Mouse (Mus musculus) cerebellum, adult 2 months (tissue): Measurements from ENCODE around the gene Epm2aip1.

ENCODE experiments used
- CTCF ChIP-seq: fragments of 200-500 bp; IDR thresholded peaks from 2 replicates; pipeline ENCODE4 v1.5.1; 2011; ENCODE audit warnings: low read depth, mild to moderate bottlenecking, control low read depth, low read length, moderate library complexity, borderline replicate concordance; ENCODE audit not compliant: insufficient read depth
- POLR2A ChIP-seq: fragments of 200-500 bp; IDR thresholded peaks from 2 replicates; pipeline ENCODE4 v1.6.1; 2011; ENCODE audit warnings: low read length, control low read depth, borderline replicate concordance; ENCODE audit not compliant: insufficient read depth

DNA sequence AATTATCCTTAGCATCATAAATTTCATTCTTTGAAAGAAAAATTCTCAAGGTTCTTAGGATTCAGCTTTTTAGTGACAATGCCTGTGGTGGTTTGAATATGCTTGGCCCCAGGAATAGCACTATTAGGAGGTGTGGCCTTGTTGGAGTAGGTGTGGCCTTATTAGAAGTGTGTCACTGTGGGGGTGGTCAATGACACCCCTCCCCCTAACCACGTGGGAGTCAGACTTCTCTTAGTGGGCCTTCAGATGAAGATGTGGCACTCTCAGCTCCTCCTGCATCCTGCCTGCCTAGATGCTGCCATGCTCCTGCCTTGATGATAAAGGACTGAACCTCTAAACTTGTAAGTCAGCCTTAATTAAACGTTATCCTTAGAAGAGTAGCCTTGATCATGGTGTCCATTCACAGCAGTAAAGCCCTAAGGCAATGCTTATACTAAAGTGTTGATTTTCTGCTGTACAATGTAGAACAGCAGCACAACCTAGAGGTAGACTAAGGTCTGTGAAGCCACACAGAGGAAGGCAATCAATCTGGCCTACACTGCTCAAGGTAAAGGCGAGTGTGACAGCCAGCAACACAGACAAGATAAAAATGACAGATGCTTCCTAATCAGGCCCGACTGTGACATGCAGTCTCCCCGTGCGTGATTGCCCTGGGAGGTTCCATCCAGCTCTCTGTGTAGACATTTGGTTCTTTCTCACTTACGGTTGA is 19.4 kb upstream of the Epm2aip1 start:
- no peak for TF ChIP-seq CTCF
- no peak for TF ChIP-seq POLR2A
